Mouse (Mus musculus) layer of hippocampus, postnatal 25 days (tissue): ENCODE measurements around the gene Bend5. TPM values are rescaled to one million over a fixed set of nuclear protein-coding genes. Genes with fewer than 3 reads are reported as not detected.

Source experiments
- DNase-seq, 2 experiments: peaks; one replicate each; pipeline ENCODE4 v3.0.0; 2022; ENCODE audit warnings: mixed read lengths in 2 of 2, low spot score in 1 of 2; ENCODE audit errors: extremely low spot score in 1 of 2
- total RNA-seq, 2 experiments: library from RNA; stranded (reverse); gene quantifications; 2 replicates each; pipeline ENCODE4 v1.2.3; 2021

Bend5 gene
- 10 to 100 TPM; 11.0 to 11.8 TPM for total RNA-seq

DNA sequence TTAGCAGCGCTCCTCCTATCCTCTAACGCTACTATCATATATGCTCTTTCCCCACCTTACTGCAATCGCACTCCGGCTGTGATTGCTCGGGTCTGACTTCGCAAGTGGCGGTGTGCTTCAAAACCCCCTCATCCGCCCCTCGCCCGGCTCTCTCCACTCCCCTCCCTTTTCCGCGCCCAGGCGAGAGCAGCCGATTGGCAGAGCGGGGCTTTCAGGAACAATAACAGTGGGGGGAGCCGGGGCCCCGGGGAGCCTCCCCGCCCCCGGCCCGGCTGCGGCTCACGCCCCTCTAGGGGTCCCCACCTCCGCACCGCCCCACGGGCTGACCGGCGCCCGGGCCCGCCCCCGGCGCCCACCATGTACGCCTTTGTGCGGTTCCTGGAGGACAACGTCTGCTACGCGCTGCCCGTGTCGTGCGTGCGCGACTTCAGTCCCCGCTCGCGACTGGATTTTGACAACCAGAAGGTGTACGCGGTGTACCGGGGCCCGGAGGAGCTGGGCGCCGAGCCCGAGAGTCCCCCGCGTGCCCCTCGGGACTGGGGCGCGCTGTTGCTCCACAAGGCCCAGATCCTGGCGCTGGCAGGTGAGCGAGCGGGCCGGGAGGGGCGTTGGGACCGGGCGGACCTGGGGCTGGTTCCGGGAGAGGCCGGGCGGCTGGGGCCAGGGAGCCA lies at the start of gene Bend5:
TSS of gene Bend5 (plus strand) at position 189 of the 671 bp plus-strand sequence.
- peak; percentile 41 to 56 for DNase-seq

DNA sequence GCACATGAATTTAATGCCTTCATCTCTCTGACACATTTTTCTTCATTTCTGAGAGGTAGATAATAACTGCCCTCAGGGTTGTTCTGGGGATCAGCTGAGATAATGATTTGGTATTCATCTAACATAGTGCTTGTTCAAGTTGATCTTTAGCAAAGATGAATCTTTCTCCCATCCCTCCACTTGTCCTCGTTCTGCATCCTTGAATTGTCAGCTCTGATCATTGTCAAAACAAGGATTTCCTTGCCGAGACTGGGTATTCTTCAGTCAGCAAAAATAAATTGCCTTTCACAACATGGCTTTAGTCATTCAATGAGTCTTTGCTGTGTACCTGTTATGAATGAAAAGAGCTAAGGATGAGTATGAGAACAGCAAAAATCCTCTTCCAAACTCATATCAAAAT lies 47.0 kb upstream of the Bend5 start:
- no peak for DNase-seq

DNA sequence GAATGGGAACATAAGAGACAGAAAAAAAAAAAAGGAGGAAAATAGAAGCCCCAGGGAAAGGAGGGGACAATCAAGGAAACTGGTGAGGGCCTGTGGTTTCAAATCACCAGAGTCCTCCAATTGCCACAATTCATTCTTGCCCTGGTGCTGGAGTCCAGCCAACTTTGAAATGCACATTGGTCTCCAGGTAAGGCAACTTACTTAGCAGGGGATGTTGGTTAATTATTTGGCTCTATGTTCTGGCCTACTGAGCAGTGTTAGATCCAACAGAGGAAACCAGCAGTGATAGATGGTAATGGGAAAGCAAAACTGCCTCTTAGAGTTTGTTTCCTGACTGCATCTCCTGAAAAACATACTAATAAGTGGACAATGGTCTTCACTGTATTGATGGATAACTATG lies 37.6 kb upstream of the Bend5 start:
- no peak for DNase-seq

DNA sequence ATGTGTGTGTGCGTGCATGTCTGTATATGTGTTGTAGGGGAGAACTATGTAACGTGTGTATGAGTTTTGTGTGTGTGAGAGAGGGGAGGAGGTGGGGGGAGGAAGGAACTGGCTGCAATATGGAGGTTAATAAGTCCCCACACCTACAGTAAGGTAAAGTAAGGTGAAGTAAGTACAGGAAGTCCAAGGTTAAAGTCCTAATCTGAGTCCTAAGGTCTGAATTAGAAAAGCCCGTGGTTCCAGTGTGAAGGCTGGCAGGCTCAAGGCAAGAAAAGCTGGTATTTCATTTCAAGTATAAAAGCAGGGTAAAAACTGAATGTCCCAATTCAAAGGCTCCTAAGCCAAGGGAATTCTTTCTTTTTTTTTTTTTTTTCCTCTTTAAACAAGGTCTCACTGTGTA lies 36.7 kb upstream of the Bend5 start:
- no peak for DNase-seq

DNA sequence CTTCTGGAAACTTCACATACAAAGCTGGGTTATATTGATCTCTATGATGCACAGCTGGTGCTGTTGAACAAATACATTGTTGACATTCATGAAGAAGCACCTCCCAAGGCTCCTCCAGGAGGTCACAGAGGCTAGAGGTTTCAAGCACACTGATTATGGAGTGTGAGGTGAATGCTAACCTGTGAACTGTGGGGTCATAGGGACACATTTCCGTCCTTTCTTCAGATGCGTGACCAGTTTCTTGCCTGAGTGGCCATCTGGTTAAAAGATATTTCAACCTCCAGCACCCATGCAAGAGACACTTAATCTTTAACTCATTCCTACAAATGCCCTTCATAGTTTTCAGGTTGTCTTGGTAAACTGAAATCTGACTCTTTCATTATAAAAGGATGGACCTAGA lies 31.7 kb upstream of the Bend5 start:
- DNase-seq, result no peak

DNA sequence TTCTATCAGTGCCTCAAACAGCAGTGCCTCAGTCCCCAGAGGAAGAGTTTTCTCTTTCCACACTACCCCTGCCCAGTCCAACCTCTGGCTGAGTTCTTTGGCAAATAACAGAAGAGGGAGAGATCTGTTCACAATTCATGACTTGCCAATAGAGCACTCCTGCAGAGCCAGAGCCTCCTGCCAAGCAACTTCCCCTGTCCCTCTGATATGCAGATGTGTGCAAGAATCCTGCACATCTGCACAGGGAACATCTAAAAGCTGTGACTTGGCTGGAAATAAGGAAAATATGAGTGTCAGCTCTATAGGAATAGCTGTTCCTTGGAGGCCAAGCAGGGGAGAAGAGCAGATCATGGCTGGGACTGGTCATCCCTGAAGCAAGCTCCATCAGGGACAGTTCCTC lies 24.1 kb upstream of the Bend5 start:
- no peak for DNase-seq

DNA sequence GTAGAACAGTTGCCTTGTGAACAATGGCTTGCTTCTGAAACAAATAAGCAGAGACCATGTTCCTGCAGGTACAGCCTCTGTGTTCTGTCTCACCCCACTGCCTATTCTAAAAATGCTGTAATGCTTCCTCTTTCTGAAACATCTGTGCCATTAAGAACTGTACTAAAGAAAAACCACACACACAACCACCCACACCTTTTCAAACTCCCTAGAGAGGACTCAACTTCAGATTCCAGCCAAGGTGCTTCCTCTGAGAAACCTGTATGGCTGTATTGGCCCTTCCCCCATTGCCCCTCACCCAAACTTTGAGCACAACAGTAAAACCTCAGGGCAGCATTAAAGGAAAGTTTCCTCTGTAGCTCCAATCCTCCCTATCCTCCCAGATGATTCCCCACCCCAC lies 15.0 kb upstream of the Bend5 start:
- DNase-seq, result no peak

DNA sequence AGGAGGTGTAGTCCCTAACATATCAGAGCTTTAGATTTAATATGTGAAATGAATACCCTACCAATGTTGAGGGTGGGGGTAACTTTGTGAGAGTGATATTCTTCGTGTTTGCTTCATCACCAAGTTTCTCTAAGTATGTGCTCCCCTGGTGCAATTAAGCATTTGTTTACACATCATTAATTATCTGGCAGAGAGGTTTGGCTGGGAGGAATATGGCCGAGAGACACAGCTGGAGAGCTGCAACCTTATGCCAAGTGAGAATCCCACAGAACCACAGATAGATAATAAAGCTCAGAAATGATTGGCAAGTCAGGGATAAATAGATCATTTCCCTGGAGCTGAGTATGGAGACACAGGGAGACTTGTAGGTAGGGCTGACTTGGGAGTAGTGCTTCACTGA lies 14.1 kb upstream of the Bend5 start:
- DNase-seq, result no peak

DNA sequence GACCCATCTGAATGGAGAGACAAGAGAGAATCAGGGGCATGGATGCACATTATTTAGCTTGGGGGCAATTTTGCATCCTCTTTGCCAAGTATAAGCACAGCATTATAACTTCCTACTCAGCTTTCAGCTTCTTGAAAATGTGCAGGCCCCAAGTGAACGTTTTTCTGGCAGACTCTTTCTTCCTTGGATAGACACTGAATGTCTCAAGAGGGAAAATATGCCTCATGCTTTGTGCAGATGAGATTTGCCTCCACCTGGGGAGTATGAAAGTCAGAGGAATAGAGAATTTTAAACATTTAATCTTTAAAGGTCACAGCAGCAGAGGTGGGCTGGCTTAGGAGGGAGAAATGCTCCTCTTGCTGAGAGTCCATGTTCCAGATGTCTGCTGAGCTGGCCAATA lies 11.6 kb upstream of the Bend5 start:
- DNase-seq, result no peak

DNA sequence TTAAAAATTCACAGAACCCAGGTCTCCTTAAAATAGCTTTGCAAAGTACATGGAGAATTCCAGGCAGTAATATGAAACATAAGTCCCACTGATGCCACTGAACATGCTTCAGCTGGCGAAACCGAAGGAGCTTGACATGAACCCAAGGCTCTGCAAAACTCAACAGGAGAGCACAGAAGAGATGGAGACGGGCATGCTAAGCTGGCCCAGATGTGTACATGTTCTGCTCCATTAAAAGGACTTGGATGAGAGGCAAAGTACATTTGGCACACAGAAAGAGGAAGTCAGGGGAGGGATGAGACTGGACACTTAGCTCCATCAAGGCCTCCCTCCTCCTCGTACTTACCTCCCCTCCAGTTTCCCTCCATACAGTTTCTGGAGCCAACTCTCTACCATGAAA lies 4.1 kb upstream of the Bend5 start:
- DNase-seq, result no peak

DNA sequence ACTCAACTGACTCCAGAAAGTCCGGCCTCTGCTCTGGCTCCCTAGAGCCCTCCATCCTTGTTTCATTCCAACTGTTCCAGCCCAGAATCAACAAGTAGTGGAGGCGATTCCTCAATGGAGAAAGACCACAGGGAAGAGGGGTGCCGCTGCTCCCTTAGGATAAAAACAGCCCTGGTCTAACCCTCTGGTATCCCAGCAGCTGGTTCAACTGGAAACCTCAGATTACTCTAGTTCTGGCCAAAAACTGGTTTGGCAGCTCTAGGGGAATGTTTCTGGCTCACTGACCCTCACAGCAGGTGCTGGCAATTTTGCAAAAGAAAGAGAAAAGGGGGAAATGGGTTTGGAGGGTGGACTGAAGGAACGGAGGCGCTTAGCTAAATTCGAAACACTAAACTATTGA lies 407 bp upstream of the Bend5 start:
- peak in 1 of 2 experiments; percentile 23 for DNase-seq

DNA sequence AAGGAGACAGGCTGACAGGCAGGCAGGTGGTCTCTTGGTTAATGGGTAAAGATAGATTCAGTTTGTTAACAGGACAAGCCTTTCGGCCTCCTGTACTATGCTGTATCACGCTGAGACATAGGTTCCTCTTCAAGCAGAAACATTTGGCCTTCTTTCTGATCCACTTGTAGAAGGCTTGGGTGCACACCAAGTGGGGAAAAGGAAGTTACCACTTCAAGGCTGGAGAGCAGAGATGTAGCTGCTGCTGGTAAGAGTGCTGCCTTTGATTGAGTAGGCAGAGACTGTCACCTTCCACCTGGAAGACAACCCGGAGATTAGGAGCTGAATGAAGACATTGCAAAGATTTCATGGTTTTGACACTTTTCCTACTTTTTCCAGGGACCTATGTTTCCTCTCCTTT lies 1.3 kb downstream of the Bend5 start:
- DNase-seq, result no peak

DNA sequence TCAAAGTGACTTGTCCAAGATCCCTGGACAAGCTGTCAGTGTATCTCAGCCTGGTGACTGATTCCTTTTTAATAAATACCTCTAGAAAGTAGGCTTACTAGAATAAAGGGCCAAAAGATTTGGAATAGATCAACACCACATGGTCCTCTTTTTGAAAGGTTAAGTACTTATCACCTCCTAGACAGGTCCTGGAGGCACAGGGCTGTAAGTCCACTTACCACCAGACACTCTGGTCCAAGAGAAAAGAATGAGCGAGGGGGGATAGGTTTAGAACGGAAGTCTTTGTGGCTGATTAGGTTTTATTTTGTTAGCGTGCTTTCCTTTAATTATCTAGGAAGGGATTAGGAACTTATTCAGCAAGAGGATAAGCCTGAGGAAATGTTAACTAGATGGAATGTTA lies 1.7 kb downstream of the Bend5 start:
- no peak for DNase-seq

DNA sequence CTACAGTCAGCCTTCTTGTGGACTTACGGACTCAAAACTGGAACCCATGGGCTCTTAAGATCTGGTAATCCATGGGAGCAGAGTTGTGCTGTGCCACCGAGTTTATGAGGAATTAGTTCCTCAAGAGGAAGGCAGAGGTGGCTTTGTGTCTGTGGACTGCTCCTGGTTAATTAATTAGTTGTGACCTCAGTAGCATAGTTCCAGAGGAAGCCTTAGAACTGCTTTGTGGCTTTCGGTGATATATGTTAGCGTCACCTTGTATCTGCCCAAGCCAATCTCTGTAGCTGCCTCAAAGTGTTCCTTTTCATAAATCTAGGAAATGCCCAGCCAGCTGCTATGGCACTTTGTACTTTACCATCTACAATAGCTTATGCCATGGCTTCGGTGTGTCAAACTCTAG lies 2.9 kb downstream of the Bend5 start:
- DNase-seq, result no peak

DNA sequence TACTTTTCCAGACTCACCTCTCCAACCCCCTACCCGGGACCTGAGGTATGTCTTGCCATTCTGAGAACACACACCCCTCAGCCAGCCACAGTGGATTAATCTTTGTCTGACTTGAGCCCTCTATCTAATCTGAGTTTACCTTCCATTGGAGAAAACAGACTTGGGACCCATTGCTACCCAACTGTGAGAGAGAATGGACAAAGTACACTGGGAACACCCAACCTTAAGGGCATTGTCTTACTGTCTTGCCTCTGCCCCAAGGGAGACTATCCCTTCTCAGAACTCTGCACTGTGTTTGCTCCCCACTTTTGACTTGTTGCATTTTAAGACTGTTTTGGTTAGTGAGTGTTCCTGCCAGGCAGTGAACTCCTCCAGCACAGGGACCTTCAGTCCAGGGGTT lies 4.7 kb downstream of the Bend5 start:
- no peak for DNase-seq

DNA sequence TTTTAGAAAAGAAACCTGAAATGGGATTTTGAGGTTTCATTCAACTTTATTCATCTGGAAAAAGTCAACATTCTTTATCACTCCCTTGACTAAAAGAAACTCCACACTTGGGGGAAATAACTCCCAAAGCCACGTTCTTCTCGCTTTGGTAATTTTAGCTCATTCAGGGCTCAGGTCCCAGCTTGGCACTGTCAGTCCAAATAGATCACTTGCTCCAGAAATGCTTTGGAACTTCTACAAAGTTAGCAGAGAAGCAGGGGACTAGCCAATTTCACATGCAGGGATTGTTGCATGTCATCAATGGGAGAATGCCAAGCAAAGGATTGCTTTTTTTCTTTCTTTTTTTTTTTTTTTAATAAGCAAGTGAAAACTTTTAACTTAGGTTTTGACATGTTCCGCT lies 5.2 kb downstream of the Bend5 start:
- no peak for DNase-seq

DNA sequence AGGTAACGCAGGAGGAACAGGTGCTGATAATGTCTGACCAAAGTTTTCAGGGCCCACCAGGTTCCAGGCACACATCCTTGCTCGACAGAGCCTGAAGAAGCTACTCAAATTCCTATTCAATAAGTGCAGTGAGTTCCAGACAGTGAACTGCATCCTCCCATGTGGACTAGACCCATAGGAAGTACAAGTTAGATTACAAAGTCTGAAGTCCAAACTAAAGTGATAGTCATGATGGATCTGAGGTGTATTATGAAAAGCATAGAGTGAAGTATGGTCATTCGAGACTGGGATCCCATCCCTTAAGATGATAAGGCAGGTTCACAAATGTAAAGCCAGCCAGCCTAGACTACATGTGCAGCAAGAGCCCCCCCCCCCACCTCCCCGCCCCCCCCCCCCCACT lies 6.1 kb downstream of the Bend5 start:
- DNase-seq, result no peak

DNA sequence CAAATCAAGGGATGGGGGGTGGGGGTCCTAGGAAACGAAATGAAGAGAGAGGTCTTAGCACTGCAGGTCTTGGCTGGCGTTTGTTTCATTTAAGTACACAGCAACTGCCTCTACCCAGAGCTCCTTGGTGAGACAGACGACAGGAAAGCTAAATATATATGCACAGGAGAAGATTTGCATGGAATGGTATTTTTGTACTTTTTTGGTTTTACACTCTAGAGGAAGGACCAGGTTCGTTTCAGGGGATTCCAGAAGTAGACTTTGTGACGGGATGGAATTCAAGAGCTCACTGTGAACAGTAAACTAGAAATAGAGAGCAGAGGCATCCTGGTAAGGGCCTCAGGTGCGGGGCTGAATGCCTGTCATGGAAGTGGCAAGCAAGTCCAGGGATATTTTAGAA lies 7.0 kb downstream of the Bend5 start:
- no peak for DNase-seq

DNA sequence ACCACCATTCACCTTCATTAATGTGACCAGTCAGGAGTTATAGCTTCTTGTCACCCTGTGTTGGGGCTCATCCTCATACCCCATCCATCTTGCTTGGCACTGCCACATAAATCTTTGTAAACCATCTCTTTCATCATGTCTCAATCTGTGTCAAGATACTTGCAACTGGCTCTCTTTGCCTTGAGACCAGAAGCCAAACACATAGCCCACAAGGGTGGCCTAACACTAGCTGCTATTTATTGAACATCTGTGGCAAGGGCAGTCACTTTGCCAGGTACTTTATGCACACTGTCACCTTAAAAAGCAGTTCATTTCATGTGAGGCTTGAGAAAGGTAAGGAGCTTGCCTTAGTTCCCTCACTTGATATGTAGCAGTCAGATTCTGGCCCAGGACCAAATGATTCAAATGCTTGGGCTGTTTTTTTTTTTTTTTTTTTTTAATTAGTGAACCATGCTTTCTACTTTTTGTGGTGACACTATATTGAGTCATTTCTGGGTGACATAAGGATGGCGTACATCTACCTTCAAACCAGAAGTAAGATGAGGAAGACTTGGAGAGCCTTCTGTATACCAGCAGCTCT lies 9.7 kb downstream of the Bend5 start:
- no peak for DNase-seq

DNA sequence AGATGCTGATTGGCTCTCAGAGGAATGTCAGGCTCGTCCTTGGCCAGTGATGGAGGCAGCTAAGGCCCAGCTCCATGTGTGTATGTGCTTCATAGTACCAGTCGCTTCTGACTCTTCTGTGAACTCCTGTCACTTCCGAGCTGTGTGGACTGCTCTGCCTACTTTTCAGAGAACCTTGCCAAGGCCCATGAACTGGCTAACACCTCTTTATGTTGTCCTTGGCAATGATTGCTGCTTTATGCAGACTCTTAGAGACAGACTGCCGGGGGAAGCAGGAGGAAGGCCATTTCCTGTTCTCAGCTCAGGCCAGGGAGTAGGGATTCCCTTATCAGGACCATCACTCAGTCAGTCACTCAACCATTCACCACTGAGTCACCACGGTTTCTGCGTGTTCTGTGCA lies 10.4 kb downstream of the Bend5 start:
- no peak for DNase-seq

DNA sequence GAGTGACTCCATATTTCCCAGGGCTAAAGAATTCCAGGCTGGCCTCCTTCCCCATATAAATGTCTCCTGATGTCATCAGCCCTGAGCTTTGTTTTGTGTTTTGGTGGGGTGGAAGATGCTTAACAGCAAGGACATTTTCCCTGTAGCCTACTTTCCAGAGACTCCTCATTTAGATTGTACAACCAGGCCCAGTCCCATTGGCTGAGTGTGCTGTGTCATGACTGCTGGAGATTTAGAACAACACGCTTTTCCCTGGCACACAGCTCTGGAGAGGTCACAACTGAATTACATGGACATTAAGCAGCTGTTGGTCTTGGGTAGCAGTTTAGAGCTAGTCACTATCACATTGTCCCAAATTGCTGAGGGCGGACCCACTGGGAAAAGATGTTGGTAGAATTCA lies 16.4 kb downstream of the Bend5 start:
- DNase-seq, result no peak

DNA sequence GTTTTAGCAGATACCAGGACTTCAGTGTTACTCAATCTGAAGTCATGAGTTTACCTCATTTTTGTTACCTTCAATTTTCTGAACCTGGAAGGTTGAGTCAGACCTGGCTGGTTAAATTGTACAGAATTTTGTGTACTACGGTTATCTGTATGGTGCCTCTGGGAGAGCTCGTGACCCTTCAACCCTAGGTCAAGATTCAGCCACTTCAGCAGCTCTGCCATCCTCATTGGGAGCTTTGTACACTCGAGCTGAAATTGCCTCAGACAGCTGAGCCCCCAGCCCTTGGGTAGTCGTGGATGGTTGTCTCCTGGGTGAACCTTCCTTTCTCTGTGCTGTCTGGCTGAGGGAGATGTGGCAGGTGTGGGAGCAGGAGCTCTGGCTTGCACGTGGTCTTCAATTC lies 17.2 kb downstream of the Bend5 start:
- DNase-seq, result no peak

DNA sequence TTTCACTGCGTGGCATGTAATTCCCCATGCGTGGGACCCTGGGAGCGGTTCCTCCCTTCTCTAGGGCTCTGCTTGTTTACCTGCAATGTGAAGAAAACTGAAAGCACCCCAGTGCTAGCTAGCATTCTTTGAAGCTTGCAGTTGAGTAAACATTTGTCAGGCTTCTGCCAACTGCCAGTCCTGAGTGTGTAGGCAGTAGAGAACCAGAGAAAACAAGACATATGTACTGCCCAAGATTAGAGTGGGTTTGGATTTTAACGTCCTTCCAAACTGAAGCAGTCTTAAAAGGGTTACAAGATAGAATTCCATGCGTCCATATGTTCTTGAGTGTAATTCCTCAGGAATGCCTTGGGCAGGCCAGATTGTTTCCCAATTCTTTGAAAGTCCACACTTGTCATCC lies 17.6 kb downstream of the Bend5 start:
- no peak for DNase-seq
